Mouse (Mus musculus): ENCODE measurements at regions not wholly inside any gene's neighbourhood (a gene's known extent, or its start where the extent isn't known, plus 50 kb on each side); places are given as distances from the start of the nearest gene placed in this dataset.
A peak's percentile ranks its signal among the peaks of the same experiment; 100 is the strongest.

DNA sequence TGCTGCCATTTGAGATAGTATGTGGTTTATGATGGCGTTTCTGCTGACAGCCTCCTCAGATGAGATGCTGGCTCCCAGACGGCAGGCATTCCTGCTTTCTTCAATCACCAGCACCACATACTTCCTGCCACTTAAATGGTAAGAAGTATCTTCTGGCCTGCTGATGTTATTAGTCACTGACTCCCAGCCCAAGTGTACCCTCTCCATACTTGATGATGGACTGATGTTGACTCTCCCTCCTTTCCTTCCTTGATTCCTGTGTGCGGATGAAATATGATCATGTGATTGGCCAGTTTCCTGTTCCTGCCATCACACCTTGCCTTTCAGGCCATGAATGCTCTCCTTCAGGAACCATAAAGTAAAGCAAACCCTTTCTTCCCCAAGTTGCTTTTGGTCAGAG is 50.8 kb upstream of the Rpl10-ps3 start:
- DNase-seq: no peak

DNA sequence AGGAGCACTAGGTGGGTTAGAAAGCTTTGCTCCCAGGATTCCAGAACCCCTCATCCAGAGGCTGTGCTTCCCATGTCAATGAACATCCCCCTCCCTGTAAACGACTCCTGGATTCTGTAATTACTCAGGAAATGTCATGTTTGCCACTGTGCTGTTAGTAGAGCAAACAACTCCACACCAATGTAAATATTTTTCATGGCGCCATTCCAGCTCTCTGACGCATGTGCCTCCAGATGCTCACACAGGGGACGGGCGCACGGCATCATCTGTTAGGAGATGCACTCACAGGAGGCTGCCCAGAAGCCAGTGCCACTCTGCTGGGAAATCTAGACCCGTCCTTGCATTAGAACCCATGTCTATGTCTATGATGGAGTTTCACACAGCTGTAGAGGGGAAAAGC is 51.3 kb upstream of the Rpl10-ps3 start:
- peak; percentile 69 for DNase-seq

DNA sequence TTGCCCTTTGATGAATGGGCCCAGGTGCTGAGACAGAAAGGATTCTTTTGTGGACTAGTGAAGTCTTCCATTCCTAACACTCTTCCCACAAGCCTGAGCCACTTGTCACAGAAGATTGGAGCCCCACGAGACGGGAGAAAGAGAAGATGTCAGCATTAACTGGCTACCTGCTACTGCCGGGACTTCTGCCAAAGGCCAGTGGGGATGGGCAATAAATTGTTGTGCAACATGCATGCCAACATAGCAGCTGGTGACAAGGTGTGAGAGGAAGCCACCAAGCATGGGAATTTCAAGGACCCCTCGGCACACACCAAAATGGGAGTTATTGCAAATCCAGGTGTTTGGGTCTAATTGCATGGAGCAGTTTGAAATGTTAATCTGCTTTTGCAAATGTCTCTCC is 63.6 kb upstream of the Rpl10-ps3 start:
- no peak for DNase-seq

DNA sequence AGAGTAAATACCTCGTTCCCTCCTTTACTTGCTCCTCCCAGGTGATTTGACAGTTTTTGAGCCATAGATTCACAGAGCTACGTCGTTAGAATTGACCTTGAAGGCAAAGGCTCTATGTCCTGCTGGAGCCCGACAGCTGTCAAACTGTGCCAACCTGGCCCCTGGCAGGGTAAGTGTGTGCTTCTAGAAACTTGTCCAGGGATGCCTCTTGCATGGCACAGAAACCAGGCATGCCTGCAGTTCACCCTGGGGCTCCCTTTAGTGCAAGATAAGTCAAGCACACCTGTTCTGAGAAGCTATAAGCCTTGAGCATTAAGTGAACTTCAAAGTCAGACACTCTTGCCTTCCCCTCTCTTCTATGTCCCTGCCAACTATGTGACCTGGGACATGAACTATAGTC is 64.1 kb upstream of the Rpl10-ps3 start:
- no peak for DNase-seq

DNA sequence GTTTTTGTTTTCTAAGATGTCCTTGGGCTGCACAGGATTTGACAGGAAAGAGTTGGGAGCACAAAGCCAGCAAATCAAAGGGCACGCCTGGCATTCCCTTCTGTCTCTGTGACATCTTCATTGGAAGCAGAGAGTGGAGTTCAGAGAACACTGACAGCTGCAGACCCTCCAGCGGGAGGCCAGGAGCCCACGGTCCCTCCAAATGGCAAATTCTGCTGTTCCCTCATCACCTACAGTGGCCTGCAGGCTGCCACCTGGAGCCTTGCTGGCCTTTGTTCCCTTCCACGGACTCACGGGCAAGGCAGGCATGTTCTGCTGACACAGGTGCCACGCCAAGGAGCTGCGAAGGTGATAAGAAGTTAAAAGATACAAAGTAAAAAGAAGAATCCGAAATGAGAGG is 68.2 kb upstream of the Rpl10-ps3 start:
- DNase-seq: no peak

DNA sequence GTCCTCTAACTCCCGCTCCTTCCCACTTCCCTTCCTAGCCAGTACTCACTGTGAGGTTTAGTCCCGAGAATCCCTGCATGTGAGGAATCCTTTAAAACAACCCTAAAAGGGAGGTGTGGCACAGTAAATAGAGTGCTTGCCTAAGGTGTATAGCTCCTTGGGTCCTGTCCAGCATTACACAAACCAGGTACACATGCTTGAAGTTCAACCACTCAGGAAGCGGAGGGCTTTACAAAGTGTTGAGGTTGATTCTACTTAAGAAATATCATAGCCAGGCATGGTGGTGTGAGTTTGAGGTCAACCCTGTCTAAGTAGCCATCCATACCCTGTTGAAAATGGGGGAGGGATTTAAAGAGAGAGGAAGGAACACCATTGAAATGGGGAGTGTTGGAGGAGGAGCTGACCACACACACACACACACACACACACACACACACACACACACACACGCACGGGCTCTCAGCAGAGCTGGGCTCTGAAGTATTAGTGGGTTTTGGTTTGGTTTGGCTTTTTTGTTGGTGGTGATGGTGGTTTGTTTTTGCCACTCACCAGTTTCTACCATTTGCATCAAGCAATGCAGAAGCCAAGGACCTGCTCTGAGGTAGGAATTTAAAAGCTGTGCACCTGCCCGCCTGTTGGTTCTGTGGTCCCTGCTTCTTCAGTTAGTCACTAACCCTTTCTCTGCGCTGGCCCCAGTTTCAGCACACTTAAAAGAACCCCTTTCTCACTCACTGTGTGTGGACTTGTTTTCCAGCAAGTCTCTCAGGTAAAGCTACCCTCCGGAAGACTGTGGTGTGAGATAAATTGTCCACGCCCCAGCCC is 69.0 kb upstream of the Rpl10-ps3 start:
- DNase-seq: peak; percentile 17

DNA sequence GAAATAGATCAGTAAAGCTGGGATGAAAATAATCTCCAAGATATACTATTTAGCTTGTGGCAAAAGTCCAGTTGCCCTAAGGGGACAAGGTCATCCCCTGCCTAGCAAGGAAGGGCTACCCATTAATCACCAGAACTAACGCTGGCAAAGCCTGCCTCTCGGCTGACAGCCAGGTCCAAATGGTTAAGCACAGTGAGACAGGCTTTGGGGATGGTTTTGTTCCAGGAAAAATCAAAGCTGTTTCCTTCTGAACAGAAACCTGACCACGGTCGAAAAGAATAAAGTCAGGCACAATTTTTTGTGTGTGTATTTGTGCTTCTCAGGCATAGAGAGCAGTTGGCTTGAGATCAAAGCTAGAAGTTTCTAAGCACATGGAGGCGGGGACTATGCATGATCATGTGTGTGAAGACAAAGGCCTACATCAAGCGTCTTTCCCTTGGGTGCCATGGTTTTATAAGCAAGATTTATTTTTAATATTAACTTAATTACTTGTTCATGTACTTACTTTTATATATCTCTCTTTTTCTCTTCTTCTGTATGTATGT is 70.1 kb upstream of the Rpl10-ps3 start:
- DNase-seq: no peak

DNA sequence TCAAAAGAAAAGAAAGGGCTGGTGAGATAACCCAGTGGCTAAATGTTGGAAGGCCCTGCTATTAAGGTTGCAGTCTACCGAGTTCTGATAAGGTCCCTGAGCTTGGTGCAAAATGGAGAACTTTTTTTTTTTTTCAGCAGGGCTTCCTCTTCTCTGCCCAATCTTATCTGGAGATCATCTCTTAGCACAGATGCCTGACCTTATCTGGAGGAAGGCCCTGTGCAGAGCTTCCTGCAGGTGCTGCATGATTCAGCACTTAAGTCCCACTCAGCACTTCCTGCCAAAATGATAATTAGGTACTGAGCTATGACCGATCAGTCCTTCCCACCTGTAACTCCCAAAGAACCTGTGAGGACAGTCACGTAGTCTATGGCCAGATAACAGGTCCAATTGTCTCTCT is 71.9 kb upstream of the Rpl10-ps3 start:
- no peak for DNase-seq

DNA sequence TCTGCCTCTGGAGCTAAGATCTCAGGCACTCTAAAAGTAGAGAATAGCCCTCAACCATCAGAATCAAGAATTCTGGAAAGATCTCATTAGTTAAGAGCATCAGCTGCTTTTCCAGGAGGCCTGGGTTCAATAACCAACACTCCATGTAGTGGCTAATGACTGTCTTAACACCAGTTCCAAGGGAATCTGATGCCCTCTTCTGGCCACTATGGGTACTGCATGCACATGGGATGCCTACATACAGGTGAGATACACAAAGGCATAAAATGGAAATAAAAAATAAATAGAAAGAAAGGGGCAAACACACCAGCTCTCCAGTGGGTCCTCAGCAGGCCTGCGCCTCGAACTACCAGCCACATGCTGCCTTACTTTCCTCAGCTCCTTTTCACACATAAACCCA is 73.3 kb upstream of the Plet1 start:
- no peak for DNase-seq

DNA sequence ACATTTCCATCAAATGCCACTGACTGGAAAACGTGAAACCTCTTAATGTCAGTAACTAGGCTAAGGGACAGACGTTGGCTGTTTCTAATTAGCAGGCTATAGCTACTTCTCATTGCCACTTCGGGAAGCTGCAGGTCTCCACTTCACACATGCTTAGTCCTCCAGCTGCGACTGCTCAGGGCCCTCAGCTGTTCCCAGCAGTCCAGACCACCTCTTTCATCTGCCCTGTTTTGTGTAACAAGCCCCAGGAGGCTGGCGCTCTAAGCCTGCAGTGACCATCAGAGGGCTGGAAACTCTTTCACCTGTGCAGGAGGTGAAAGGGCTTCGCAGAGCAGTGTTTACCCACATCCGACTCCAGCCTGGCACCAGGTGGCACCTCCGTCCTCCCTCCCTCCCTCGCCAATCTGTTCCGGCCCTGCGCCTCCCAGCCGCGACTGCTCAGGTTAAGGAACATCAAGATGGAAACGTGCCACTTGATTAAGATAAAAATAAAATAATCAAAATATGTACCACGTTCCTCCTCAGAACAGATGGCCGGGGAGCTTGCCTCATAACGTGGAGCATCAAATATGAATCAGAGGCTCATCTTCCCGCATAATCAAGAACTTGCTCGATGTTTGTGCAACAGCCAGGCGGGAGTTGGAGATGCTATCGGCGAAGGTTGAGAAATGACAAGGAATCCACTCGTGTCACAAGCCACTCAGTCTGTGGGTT is 72.6 kb upstream of the Plet1 start:
- no peak for DNase-seq

DNA sequence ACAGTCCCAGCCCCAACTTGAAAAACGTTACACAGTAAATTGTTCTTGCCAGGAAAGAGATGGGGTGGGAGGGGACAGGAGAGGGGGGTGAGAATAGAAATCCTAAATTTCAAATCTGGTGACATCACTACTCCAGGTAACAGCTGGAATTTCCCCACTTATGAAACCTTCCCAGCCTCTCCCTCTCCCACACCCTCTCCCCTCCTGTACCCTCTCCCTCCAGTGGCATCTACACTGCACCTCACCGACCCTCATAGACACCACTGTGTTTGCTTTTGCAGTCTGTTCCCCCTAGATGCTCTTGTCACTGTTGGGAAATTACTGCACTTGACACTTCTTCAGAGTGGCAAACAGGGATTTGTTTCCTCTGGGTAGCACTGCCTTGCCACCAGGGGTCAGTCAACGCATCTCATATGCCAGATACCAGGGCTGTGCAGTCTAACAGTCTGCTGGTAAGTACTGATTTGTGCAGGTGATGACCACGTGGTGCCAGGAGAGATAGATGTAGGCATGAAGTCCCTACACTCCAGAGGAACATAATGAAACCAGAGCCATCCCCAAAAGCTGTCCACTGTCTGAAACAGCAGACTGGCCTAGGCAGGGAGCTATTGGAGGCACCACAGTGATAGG is 68.3 kb upstream of the Plet1 start:
- DNase-seq: peak; percentile 8

DNA sequence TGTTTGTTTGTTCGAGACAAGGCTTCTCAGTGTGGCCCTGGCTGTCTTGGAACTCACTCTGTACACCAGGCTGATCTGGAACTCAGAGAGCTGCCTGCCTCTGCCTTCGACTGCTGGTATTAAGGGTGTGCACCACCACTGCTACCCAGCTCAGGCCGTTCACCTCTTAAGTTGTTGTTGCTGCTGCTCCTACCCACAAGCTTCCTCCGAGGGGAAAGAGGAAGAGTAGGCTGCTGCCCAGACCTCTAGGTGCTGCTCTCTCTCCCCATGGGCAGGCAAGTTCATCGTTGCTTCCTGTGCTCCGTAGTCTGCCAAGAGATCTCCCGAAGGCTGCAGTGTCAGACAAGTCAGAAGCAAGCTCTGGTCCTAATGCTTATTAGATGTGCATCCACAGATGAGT is 64.2 kb upstream of the Plet1 start:
- no peak for DNase-seq

DNA sequence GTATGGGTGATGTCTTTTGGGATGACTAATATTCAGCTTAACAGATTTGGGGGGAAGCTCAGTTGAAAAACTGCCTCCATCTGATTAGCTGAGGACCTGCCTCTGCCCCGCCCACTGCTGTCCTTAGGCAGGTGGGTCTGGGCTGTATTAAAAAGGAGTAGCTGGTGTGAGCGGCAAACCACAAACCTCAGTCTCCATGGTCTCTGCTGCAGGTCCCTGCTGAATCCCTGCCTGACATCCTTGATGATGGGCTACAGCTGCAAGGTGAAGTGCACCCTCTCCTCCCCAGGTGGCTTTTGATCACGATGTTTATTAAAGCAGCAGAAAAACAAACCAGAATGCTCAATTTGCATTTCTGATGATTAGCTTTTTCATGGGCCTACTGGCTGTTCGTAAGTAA is 60.8 kb upstream of the Plet1 start:
- no peak for DNase-seq

DNA sequence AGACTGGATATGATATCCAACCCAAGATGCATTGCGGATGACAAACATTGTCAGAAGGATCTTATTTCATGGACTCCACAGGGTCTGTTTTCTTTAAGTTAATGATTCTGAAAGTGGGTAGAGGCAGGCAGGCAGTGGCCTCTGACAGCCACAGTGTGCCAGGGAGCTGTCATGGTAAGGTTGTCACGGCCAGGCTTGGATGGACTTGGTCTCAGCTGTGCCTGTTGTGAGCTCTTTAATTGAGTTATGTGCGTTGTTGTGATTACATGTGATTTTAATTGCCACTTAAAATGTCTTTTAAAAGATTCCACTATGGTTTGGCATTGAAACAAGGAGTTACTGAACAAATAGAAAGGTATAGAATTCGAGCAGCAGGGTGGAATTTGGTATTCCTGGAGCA is 60.3 kb upstream of the Plet1 start:
- DNase-seq: no peak

DNA sequence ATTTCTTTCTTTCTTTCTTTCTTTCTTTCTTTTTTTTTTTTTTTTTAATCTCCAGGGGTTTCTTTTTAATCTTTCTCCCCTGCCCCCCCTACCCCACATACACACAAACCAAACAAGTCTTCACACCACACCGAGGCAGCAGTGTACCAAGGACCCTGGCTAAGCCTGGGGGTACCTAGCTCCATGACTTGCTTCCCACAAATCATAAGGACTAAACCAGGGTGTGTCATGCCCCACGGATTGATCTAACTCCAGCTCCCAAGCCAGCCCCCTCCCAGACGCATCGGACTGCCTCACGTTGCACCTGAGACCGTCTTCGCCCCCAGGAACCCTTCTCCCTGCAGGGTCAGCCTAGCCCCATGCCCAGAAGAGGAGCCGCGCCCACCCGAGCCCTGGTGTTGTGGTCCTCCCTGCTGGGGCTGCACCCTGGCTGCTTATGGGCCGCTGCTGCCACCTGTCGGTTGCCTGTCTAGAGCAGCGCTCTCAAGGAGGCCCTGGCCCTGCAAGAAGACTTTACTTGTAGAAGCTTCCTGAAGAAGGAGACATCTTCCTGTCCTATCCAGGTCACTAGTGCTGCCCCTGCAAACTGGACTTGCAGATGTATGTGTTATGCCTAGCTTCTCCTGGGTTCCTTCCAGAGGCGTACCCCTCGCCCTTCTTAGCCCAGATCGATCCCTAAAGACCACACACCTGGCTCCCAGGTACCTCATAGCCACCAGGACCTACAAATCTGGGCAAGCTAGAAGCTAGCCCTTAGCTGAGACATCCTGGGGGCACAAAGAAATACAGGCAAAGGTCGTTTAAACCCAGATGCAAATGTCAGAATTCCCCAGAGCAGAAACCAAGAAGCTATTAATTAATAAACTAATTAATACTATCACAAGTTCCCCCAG is 56.2 kb upstream of the Plet1 start:
- DNase-seq: peak; percentile 81

DNA sequence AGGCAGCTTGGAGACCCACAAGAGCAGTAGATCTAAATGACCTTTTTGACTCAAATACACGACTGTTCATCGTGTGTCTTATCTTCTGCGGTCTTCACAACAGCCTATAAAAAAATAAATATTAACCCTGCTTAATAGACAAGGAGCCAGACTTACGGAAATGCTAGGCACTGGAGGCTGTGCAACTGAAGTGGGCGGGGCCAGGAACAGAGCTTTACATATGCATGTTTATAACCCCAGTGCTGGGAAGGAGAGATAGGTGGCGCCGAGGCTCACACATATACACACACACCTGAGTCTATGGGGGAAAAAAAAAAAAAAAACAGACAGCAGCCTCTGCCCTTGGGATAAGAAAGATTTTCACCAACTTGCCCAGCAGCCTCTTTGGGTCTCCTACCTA is 55.6 kb upstream of the Plet1 start:
- DNase-seq: no peak

DNA sequence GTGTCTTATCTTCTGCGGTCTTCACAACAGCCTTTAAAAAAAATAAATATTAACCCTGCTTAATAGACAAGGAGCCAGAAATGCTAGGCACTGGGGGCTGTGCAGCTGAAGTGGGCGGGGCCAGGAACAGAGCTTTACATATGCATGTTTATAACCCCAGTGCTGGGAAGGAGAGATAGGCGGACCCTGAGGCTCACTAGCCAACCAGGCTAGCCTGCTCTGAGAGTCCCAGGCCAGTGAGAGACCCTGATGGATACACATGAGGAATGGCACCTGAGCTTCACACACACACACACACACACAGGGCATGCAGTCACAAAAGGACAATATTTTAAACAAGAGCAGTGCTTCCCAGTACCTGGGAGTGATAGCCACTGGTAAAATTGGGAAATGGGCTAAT is 54.1 kb upstream of the Plet1 start:
- DNase-seq: no peak

DNA sequence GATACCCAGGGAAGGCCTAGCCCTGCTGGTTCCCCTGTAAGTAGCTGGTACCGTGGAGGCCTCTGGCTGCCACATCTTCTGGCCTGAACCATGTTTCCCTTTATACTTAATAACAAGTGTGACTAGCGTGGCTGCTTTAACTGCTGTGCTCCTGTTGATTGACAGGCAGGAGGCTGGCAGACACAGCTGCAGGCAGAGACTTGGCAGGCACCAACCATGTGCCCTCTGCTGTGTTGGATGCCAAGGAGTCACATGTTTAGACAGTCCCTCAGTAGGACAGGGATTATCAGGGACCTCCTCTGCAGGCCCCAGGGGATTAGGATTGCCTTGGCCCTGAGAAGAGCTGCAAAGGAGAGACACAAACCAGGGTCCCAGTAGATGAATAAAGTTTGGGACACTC is 53.6 kb upstream of the Plet1 start:
- no peak for DNase-seq

DNA sequence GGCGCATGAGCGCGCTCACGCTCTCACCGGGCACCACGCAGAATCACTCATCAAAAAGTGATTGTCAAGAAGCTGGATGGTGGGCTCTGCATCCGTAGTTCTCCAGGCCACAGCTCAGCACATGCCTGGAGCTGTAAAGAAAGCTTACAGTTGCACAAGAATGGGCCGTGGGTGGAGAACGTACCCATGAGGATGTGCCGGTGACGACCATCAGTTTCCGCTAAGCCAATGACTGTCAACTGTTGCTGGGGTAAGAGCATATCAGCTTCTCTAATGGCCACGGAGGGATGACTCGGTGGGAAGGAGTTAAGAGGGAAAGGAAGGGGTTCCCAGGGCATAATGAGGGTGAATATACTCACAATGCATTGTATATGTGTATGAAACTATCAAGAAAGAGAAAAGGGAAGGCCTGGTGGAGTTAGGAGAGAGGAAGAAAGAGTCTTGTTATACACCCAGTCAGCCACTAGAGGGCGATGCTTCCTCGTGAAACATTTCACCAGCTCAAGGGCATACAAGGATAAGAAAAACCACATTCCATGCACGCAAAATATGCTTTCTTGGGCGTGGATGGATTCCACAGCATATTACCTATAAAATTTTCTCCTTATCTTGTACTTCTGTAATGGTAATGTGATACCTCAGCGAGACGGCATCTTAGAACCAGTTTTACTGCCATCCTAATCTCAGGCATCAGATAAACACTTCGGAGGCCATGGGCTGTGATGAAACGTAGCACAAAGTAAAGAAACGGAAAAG is 50.4 kb upstream of the Plet1 start:
- DNase-seq: peak; percentile 80
